Mouse (Mus musculus) hindbrain, embryonic 16.5 days (tissue): ENCODE results near the gene Cmah. TPM values are rescaled to one million over a fixed set of nuclear protein-coding genes. Genes with fewer than 3 reads are reported as not detected.

Experiments used
- ATAC-seq: fragments of 200-750 bp; cut with Nextera tagmentation; 2 replicates; pipeline ENCODE4 v1.8.0; 2017; ENCODE audit warnings: moderate TSS enrichment, moderate library complexity
- H3K27ac ChIP-seq: fragments of 300-500 bp; sonication (generic); 2 replicates; pipeline ENCODE4 v1.5.1; 2014; ENCODE audit warnings: low read depth, mild to moderate bottlenecking, control low read depth, low read length, moderate library complexity
- H3K27me3 ChIP-seq: fragments of 300-500 bp; sonication (generic); replicated peaks from 2 replicates; pipeline ENCODE4 v1.6.1; 2014; ENCODE audit warnings: low read length; ENCODE audit not compliant: control insufficient read depth, insufficient read depth
- H3K36me3 ChIP-seq: fragments of 300-500 bp; sonication (generic); 2 replicates; pipeline ENCODE4 v1.6.1; 2014; ENCODE audit warnings: mild to moderate bottlenecking, low read length, moderate library complexity, mixed read lengths; ENCODE audit not compliant: control insufficient read depth, insufficient read depth
- H3K4me1 ChIP-seq: fragments of 300-500 bp; sonication (generic); 2 replicates; pipeline ENCODE4 v1.6.1; 2014; ENCODE audit warnings: low read depth, low read length; ENCODE audit not compliant: control insufficient read depth, insufficient read depth
- H3K4me2 ChIP-seq: fragments of 300-500 bp; sonication (generic); 2 replicates; pipeline ENCODE4 v1.6.1; 2014; ENCODE audit warnings: mild to moderate bottlenecking, low read length, control low read depth, moderate library complexity
- H3K4me3 ChIP-seq: fragments of 300-500 bp; sonication (generic); 2 replicates; pipeline ENCODE4 v1.5.1; 2014; ENCODE audit warnings: mild to moderate bottlenecking, low read length, control low read depth, moderate library complexity
- H3K9ac ChIP-seq: fragments of 300-500 bp; sonication (generic); 2 replicates; pipeline ENCODE4 v1.6.1; 2014; ENCODE audit warnings: low read depth, mild to moderate bottlenecking, control low read depth, low read length, moderate library complexity
- H3K9me3 ChIP-seq: fragments of 300-500 bp; sonication (generic); 2 replicates; pipeline ENCODE4 v1.6.1; 2014; ENCODE audit warnings: mild to moderate bottlenecking, low read length, moderate library complexity; ENCODE audit not compliant: control insufficient read depth
- WGBS: fragments of 180-500 bp; shearing (Covaris S2); extraction: QIAGEN DNeasy Blood & Tissue Kit; methylation state at CpG from one replicate; pipeline ENCODE4 v1.1.7; 2014; 5-methylcytosine and 5-hydroxymethylcytosine counted together
- polyA plus RNA-seq: library from polyadenylated mRNA; unstranded; fragments of >200 nt; fragmentation: Nextera tagmentation; extraction: Ambion mirVana; gene quantifications from 2 replicates; pipeline ENCODE4 v1.2.1, GENCODE M21; 2015

Cmah gene
- polyA plus RNA-seq, 1 experiment from 2014 or later, result 0.16 TPM

- no peak overlapping the region for H3K27ac ChIP-seq
- no peaks in the 10 kb centered on the region for H3K27me3 ChIP-seq
- no peaks in the 10 kb centered on the region for H3K36me3 ChIP-seq
- no peaks in the 10 kb centered on the region for H3K9me3 ChIP-seq
- no peaks in the 10 kb centered on the region for H3K4me1 ChIP-seq
- H3K4me3 ChIP-seq, result no peak overlapping the region
- no peak for ATAC-seq
- WGBS, result 80% methylated on average over 4 of the region's 4 CpGs
- no peak overlapping the region for H3K4me2 ChIP-seq
- no peak overlapping the region for H3K9ac ChIP-seq
These were observed 91.6 kb downstream of the Cmah start for GRCm38 (mm10) chr13:24418814-24419213.

- no peaks in the 10 kb centered on the region for H3K27me3 ChIP-seq
- H3K4me3 ChIP-seq, result no peak overlapping the region
- no peak overlapping the region for H3K4me2 ChIP-seq
- no peaks in the 10 kb centered on the region for H3K36me3 ChIP-seq
- 88% methylated on average over 13 of the region's 13 CpGs for WGBS
- no peak for ATAC-seq
- no peak overlapping the region for H3K9ac ChIP-seq
- H3K9me3 ChIP-seq, result no peaks in the 10 kb centered on the region
- H3K27ac ChIP-seq, result no peak overlapping the region
- H3K4me1 ChIP-seq, result no peaks in the 10 kb centered on the region
These were observed 92.5 kb downstream of the Cmah start for GRCm38 (mm10) chr13:24419560-24420250.

- H3K27me3 ChIP-seq, result no peaks in the 10 kb centered on the region
- H3K9ac ChIP-seq, result no peak overlapping the region
- H3K9me3 ChIP-seq, result no peaks in the 10 kb centered on the region
- H3K27ac ChIP-seq, result no peak overlapping the region
- 63% methylated on average over 3 of the region's 3 CpGs for WGBS
- no peaks in the 10 kb centered on the region for H3K4me1 ChIP-seq
- H3K4me3 ChIP-seq, result no peak overlapping the region
- no peak for ATAC-seq
- H3K36me3 ChIP-seq, result no peaks in the 10 kb centered on the region
- H3K4me2 ChIP-seq, result no peak overlapping the region
These were observed 94.8 kb downstream of the Cmah start for GRCm38 (mm10) chr13:24421987-24422386.

- Histone ChIP-seq H3K9me3 (no peaks in the 10 kb centered on the region), H3K36me3 (no peaks in the 10 kb centered on the region), H3K27me3 (no peaks in the 10 kb centered on the region), H3K9ac (no peak overlapping the region), H3K4me2 (no peak overlapping the region), H3K27ac (no peak overlapping the region), H3K4me1 (no peaks in the 10 kb centered on the region), H3K4me3 (no peak overlapping the region)
- WGBS, result 86% methylated on average over 5 of the region's 5 CpGs
- no peak for ATAC-seq
These were observed 103.0 kb downstream of the Cmah start for GRCm38 (mm10) chr13:24430215-24430614.

GRCm38 (mm10) chr13:24431593-24431992, 104.4 kb downstream of the Cmah start:
- no peaks in the 10 kb centered on the region for H3K27me3 ChIP-seq
- H3K9me3 ChIP-seq, result no peaks in the 10 kb centered on the region
- no peak overlapping the region for H3K4me2 ChIP-seq
- 81% methylated on average over 3 of the region's 3 CpGs for WGBS
- H3K36me3 ChIP-seq, result no peaks in the 10 kb centered on the region
- H3K9ac ChIP-seq, result no peak overlapping the region
- ATAC-seq, result no peak
- H3K4me1 ChIP-seq, result no peaks in the 10 kb centered on the region
- no peak overlapping the region for H3K4me3 ChIP-seq
- H3K27ac ChIP-seq, result no peak overlapping the region

- no peaks in the 10 kb centered on the region for H3K27me3 ChIP-seq
- H3K36me3 ChIP-seq, result no peaks in the 10 kb centered on the region
- no peak overlapping the region for H3K27ac ChIP-seq
- H3K4me1 ChIP-seq, result no peaks in the 10 kb centered on the region
- H3K4me3 ChIP-seq, result no peak overlapping the region
- no peaks in the 10 kb centered on the region for H3K9me3 ChIP-seq
- no peak for ATAC-seq
- H3K9ac ChIP-seq, result no peak overlapping the region
- 78% methylated on average over 6 of the region's 6 CpGs for WGBS
- no peak overlapping the region for H3K4me2 ChIP-seq
These were observed 115.1 kb downstream of the Cmah start for GRCm38 (mm10) chr13:24442272-24442671.

GRCm38 (mm10) chr13:24443763-24444347, 116.7 kb downstream of the Cmah start:
- H3K9ac ChIP-seq, result no peak overlapping the region
- no peaks in the 10 kb centered on the region for H3K36me3 ChIP-seq
- ATAC-seq, result no peak
- H3K4me1 ChIP-seq, result no peaks in the 10 kb centered on the region
- H3K4me2 ChIP-seq, result no peak overlapping the region
- WGBS, result 85% methylated on average over 4 of the region's 4 CpGs
- H3K27ac ChIP-seq, result no peak overlapping the region
- H3K9me3 ChIP-seq, result no peaks in the 10 kb centered on the region
- H3K4me3 ChIP-seq, result no peak overlapping the region
- H3K27me3 ChIP-seq, result no peaks in the 10 kb centered on the region

- no peaks in the 10 kb centered on the region for H3K27me3 ChIP-seq
- H3K4me3 ChIP-seq, result no peak overlapping the region
- H3K27ac ChIP-seq, result no peak overlapping the region
- H3K4me1 ChIP-seq, result no peaks in the 10 kb centered on the region
- no peak for ATAC-seq
- no peak overlapping the region for H3K9ac ChIP-seq
- H3K9me3 ChIP-seq, result no peaks in the 10 kb centered on the region
- H3K4me2 ChIP-seq, result no peak overlapping the region
- H3K36me3 ChIP-seq, result no peaks in the 10 kb centered on the region
- 73% methylated on average over 4 of the region's 4 CpGs for WGBS
These were observed 117.5 kb downstream of the Cmah start for GRCm38 (mm10) chr13:24444709-24445108.

GRCm38 (mm10) chr13:24445166-24445565, 118.0 kb downstream of the Cmah start:
- 86% methylated on average over 3 of the region's 3 CpGs for WGBS
- H3K27ac ChIP-seq, result no peak overlapping the region
- H3K36me3 ChIP-seq, result no peaks in the 10 kb centered on the region
- no peak for ATAC-seq
- H3K9me3 ChIP-seq, result no peaks in the 10 kb centered on the region
- H3K4me1 ChIP-seq, result no peaks in the 10 kb centered on the region
- no peak overlapping the region for H3K4me3 ChIP-seq
- no peaks in the 10 kb centered on the region for H3K27me3 ChIP-seq
- no peak overlapping the region for H3K4me2 ChIP-seq
- H3K9ac ChIP-seq, result no peak overlapping the region
